Mouse (Mus musculus): ENCODE measurements around the gene Rbm18. TPM values are rescaled to one million over a fixed set of nuclear protein-coding genes. Genes with fewer than 3 reads are reported as not detected.
"Not testable (repeated sequence)": the region's sequence is repeated elsewhere in the genome, so short reads cannot be mapped to it uniquely, and the experiment has no call there.

The Rbm18 gene
- polyA plus RNA-seq, 1 experiment from 2014 or later, result 60.0 TPM

- 91% methylated on average over 4 of the region's 4 CpGs for WGBS
- not testable (repeated sequence) for H3K27me3 ChIP-seq (ENCODE audit: insufficient read depth, poor library complexity, severe bottlenecking); H3K9me3 ChIP-seq; H3K4me1 ChIP-seq; H3K4me3 ChIP-seq; H3K27ac ChIP-seq
- DNase-seq (ENCODE audit: low spot score), result peak; percentile 58
- peaks cover 35% of the 10 kb centered on the region for H3K36me3 ChIP-seq
Observed at GRCm38 (mm10) chr2:36152401-36152800, 15.8 kb upstream of the Rbm18 start.

GRCm38 (mm10) chr2:36148876-36149365 lies 12.3 kb upstream of the Rbm18 start:
- H3K27ac ChIP-seq, result no peak overlapping the region
- H3K27me3 ChIP-seq (ENCODE audit: insufficient read depth, poor library complexity, severe bottlenecking), result no peaks in the 10 kb centered on the region
- H3K36me3 ChIP-seq, result peaks cover 22% of the 10 kb centered on the region
- no peaks in the 10 kb centered on the region for H3K4me1 ChIP-seq
- DNase-seq (ENCODE audit: low spot score), result peak; percentile 46
- no peaks in the 10 kb centered on the region for H3K9me3 ChIP-seq
- WGBS, result 70% methylated on average over 7 of the region's 7 CpGs
- H3K4me3 ChIP-seq, result no peak overlapping the region

GRCm38 (mm10) chr2:36139096-36139495 lies 2.5 kb upstream of the Rbm18 start:
- WGBS, result 48% methylated on average over 2 of the region's 2 CpGs
- Histone ChIP-seq H3K4me3 (no peak overlapping the region), H3K9me3 (no peaks in the 10 kb centered on the region), H3K27me3 (ENCODE audit: insufficient read depth, poor library complexity, severe bottlenecking) (no peaks in the 10 kb centered on the region), H3K27ac (peak overlapping the region; percentile 70; the same call in 1 of the 2 replicates), H3K36me3 (peaks cover 31% of the 10 kb centered on the region), H3K4me1 (peaks cover 18% of the 10 kb centered on the region)
- no peak for DNase-seq (ENCODE audit: low spot score)

DNA sequence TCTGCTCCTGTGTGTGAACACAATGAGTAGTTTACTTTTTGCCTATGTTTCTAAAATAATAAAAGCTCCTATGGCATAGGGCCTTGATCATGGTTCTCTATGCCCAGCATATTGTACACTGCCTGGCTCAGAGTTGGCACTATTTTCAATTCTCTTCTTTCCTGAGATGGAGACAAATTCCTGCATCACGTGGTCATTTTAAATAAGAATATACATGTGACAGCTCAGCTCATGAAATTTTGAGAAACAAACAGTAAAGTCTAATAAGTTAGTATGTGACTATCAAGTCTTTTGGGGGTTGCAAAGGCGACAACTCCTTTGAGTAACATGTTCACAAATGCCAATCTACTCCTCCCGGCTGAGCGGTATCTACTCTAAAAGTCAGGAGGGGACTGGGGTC lies 686 bp downstream of the Rbm18 start:
- H3K36me3 ChIP-seq, result peaks cover 39% of the 10 kb centered on the region
- H3K9me3 ChIP-seq, result no peaks in the 10 kb centered on the region
- H3K27me3 ChIP-seq (ENCODE audit: insufficient read depth, poor library complexity, severe bottlenecking), result no peaks in the 10 kb centered on the region
- H3K27ac ChIP-seq, result peak overlapping the region; percentile 94
- DNase-seq (ENCODE audit: low spot score), result no peak
- H3K4me1 ChIP-seq, result peaks cover 18% of the 10 kb centered on the region
- WGBS, result 1% methylated on average over 4 of the region's 4 CpGs
- peak overlapping the region; percentile 73 for H3K4me3 ChIP-seq

- Histone ChIP-seq H3K4me3 (no peak overlapping the region), H3K27me3 (ENCODE audit: insufficient read depth, poor library complexity, severe bottlenecking) (no peaks in the 10 kb centered on the region), H3K27ac (no peak overlapping the region), H3K9me3 (no peaks in the 10 kb centered on the region), H3K36me3 (peaks cover 81% of the 10 kb centered on the region), H3K4me1 (0 out of 2 replicates have a peak, but pooled peaks cover 2% of the 10 kb centered on the region)
- 86% methylated on average over 3 of the region's 3 CpGs for WGBS
- DNase-seq (ENCODE audit: low spot score), result no peak
Observed at GRCm38 (mm10) chr2:36129051-36129450, 7.5 kb downstream of the Rbm18 start.

GRCm38 (mm10) chr2:36127973-36128372 lies 8.6 kb downstream of the Rbm18 start:
- Histone ChIP-seq H3K36me3 (peaks cover 78% of the 10 kb centered on the region), H3K4me3 (no peak overlapping the region), H3K27me3 (ENCODE audit: insufficient read depth, poor library complexity, severe bottlenecking) (no peaks in the 10 kb centered on the region), H3K9me3 (no peaks in the 10 kb centered on the region), H3K4me1 (0 out of 2 replicates have a peak, but pooled peaks cover 2% of the 10 kb centered on the region), H3K27ac (no peak overlapping the region)
- no peak for DNase-seq (ENCODE audit: low spot score)
- 61% methylated on average over 4 of the region's 4 CpGs for WGBS

- H3K27ac ChIP-seq, result no peak overlapping the region
- H3K27me3 ChIP-seq (ENCODE audit: insufficient read depth, poor library complexity, severe bottlenecking), result no peaks in the 10 kb centered on the region
- 94% methylated on average over 9 of the region's 9 CpGs for WGBS
- 0 out of 2 replicates have a peak, but pooled peaks cover 2% of the 10 kb centered on the region for H3K4me1 ChIP-seq
- H3K9me3 ChIP-seq, result no peaks in the 10 kb centered on the region
- H3K36me3 ChIP-seq, result peaks cover 78% of the 10 kb centered on the region
- no peak overlapping the region for H3K4me3 ChIP-seq
- no peak for DNase-seq (ENCODE audit: low spot score)
Observed at GRCm38 (mm10) chr2:36126795-36127429, 9.7 kb downstream of the Rbm18 start.

DNA sequence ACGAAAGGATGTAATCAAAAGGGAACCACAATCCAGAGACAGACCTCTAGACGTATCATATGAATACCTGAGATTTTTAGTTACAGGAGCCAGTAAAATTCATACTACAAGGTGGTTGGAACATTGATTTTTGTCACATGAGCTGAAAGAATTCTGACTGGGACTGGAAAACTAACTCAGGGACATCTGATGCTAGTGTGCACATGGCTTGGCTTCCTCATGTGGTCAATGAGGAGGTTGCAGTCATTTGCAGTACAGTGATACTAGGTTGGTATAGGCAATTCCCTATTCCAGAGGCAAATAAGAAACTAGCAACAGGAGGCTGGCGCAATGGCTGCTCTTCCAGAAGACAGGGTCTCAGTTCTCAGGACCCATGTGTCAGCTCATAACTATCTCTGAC lies 23.9 kb downstream of the Rbm18 start:
- peaks cover 42% of the 10 kb centered on the region for H3K27me3 ChIP-seq (ENCODE audit: insufficient read depth, poor library complexity, severe bottlenecking)
- no peak overlapping the region for H3K4me3 ChIP-seq
- no peak for DNase-seq (ENCODE audit: low spot score)
- no peaks in the 10 kb centered on the region for H3K4me1 ChIP-seq
- no peak overlapping the region for H3K27ac ChIP-seq
- H3K36me3 ChIP-seq, result peaks cover 24% of the 10 kb centered on the region
- WGBS, result 69% methylated on average over 3 of the region's 3 CpGs
- H3K9me3 ChIP-seq, result no peaks in the 10 kb centered on the region

DNA sequence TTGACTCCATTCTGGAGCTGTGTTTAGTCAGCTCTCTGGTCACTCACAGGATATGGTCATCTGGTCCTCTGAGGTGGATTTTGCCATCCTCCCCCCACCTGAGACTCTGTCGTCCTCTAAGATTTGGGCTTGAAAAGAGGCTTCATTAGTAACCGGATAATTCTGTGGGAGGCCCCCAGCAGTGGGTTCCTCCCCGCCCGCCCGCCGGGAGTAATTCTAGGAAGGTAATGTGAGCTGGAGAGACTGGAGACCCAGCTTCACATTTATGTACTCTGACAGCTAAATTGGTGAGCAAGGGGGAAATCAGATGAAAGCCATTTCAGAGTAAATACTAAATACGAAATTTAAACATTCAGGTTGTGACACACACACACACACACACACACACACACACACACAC lies 28.0 kb downstream of the Rbm18 start:
- 3% methylated on average over 7 of the region's 7 CpGs for WGBS
- no peaks in the 10 kb centered on the region for H3K36me3 ChIP-seq
- no peak for DNase-seq (ENCODE audit: low spot score)
- no peaks in the 10 kb centered on the region for H3K9me3 ChIP-seq
- peaks cover 82% of the 10 kb centered on the region for H3K27me3 ChIP-seq (ENCODE audit: insufficient read depth, poor library complexity, severe bottlenecking)
- H3K27ac ChIP-seq, result no peak overlapping the region
- peaks cover 19% of the 10 kb centered on the region for H3K4me1 ChIP-seq
- H3K4me3 ChIP-seq, result no peak overlapping the region

- Histone ChIP-seq H3K27me3 (ENCODE audit: insufficient read depth, poor library complexity, severe bottlenecking) (peaks cover 100% of the 10 kb centered on the region), H3K27ac (0 out of 2 replicates have a peak within 1 kb of the TSS, but pooled peaks have one; percentile 42), H3K4me3 (peak within 1 kb of the TSS; percentile 63), H3K4me1 (peaks cover 39% of the 10 kb centered on the region), H3K9me3 (no peaks in the 10 kb centered on the region), H3K36me3 (no peaks in the 10 kb centered on the region)
- no peak for DNase-seq (ENCODE audit: low spot score)
- 1% methylated on average over 58 of the region's 58 CpGs for WGBS
Observed at GRCm38 (mm10) chr2:36104956-36105741, 31.4 kb downstream of the Rbm18 start, which contains the start of gene Lhx6. Gene Lhx6, minus strand, starts transcription at chr2:36105408.

- H3K27me3 ChIP-seq (ENCODE audit: insufficient read depth, poor library complexity, severe bottlenecking), result peaks cover 100% of the 10 kb centered on the region
- peaks cover 39% of the 10 kb centered on the region for H3K4me1 ChIP-seq
- H3K9me3 ChIP-seq, result no peaks in the 10 kb centered on the region
- no peak overlapping the region for H3K27ac ChIP-seq
- WGBS, result under 1% methylated on average over 32 of the region's 32 CpGs
- no peak for DNase-seq (ENCODE audit: low spot score)
- H3K4me3 ChIP-seq, result peak overlapping the region; percentile 63
- no peaks in the 10 kb centered on the region for H3K36me3 ChIP-seq
Observed at GRCm38 (mm10) chr2:36104436-36104955, 32.1 kb downstream of the Rbm18 start.

- Histone ChIP-seq H3K9me3 (no peaks in the 10 kb centered on the region), H3K36me3 (no peaks in the 10 kb centered on the region), H3K27me3 (ENCODE audit: insufficient read depth, poor library complexity, severe bottlenecking) (peaks cover 100% of the 10 kb centered on the region), H3K27ac (no peak overlapping the region), H3K4me3 (peak overlapping the region; percentile 63), H3K4me1 (peaks cover 39% of the 10 kb centered on the region)
- WGBS, result under 1% methylated on average over 38 of the region's 38 CpGs
- no peak for DNase-seq (ENCODE audit: low spot score)
Observed at GRCm38 (mm10) chr2:36103555-36104367, 32.8 kb downstream of the Rbm18 start.

Measured in heart, embryonic 10.5 days (tissue).